Mouse (Mus musculus) kidney, postnatal 36 days (tissue): ENCODE results near the gene Gm4871.
"Not testable (repeated sequence)": the region's sequence is repeated elsewhere in the genome, so short reads cannot be mapped to it uniquely, and the experiment has no call there.

ENCODE experiments used
- DNase-seq, 2 experiments: peaks; one replicate each; pipeline ENCODE4 v3.0.0; 2021 to 2022; ENCODE audit warnings: mixed read lengths in 2 of 2

The Gm4871 gene

GRCm38 (mm10) chr5:145032391-145032790 is at the start of gene Gm4871:
TSS of gene Gm4871 (minus strand) at chr5:145032754.
- not testable (repeated sequence) for DNase-seq

GRCm38 (mm10) chr5:145081866-145082613 is 49.5 kb upstream of the Gm4871 start:
- no peak for DNase-seq

DNA sequence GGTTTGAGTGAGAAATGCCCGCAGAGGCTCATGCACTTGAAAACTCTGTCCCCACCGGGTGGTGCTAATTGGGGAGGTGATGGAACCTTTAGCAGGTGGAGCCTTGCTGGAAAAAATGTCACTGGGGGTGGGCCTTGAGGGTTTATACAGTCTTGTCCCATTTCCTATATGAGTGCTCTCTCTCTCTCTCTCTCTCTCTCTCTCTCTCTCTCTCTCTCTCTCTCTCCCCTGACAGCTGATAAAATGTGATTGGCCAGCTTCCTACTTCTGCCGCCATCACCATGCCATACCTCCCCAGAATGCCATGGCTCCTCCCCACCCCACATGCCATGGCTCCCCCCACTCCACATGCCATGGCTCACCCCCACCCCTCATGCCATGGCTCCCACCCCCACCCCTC is 42.5 kb upstream of the Gm4871 start:
- no peak for DNase-seq

GRCm38 (mm10) chr5:145071342-145071741 is 38.8 kb upstream of the Gm4871 start:
- peak in 1 of 2 experiments; percentile 23 for DNase-seq

DNA sequence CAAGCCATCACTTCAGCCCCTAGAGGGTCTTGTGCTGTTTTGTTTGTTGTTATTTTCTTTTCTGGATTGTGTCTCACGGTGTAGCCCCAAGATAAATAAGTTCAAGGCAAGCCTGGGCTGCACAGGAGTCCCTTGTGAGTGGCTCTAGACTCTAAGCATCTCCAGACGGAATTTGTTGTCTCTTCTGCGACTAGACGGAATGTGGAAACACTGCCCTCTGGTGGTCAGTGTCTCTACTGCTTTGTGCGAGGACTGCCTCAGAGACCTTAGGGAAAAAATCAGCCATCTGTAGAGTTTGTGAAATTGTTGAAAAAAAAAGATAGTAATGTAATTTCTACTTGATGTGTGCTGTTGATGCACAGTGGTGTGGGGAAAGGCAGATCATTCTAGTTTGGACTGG is 37.2 kb upstream of the Gm4871 start:
- DNase-seq: peak; percentile 47 to 88

DNA sequence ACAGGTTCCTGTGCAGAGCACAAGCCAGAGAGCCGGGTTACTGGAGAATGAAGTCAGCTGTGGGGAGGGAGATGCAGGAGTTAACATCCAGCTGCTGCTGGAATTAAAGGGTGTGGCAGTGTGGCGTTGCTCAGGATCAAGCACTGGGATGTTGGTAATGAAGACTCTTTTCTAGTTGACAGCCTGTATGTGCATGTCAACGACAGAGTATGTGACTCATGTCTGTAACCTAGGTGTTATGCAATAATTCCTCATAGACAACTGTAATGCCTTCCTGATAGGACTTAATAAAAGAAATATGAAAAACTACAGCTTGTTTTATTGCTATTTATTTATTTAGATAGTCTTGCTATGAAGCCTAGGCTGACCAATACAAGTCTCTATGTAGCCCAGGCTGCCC is 36.3 kb upstream of the Gm4871 start:
- no peak for DNase-seq

DNA sequence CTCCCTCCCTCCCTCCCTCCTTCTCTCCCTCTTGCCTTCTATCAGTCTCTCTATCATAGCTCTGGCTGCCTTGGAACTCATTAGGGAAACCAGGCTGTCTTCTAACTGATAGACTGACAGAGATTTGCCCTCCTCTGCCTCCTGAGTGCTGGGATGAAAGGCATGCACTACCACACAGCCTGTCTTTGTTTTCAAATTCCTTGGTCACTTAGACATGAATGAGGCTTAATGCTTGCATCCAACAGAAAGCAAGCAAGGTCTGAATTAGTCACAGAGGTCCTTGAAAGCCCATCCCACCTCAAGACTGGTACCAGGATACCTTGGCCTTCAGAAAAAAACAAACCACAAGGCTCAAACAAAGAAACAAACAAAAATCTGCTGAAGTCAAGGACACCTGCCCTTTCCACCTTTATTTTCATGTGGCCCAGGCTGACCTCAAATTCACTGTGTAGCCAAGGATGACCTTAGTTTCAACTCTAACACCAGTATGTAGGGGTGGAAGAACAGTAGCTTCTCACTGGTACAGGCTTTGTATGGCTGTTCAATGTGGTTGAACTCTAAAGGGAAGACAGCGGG is 32.3 kb upstream of the Gm4871 start:
- DNase-seq: no peak

- no peak for DNase-seq
These were observed 27.0 kb upstream of the Gm4871 start for GRCm38 (mm10) chr5:145059524-145059923.

DNA sequence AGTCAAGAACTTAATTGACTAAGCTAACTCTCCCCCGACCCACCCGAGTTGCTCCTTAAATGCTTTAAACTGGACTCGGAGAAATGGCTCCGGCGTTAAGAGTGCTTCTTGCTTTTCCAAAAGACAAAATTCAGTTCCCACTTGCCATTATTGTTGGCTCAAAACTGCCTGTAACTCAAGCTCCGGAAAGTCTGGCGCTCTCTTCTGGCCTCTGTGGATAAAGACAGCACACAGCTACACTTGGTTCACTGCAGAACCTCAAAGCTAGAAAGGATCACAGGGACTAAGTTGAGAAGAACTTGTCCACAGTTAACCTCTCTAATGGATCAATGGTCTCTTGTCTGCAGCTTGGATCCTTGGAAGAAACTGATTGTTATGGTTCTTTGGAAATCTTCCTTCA is 26.2 kb upstream of the Gm4871 start:
- DNase-seq: no peak

GRCm38 (mm10) chr5:145057907-145058306 is 25.4 kb upstream of the Gm4871 start:
- DNase-seq: no peak

DNA sequence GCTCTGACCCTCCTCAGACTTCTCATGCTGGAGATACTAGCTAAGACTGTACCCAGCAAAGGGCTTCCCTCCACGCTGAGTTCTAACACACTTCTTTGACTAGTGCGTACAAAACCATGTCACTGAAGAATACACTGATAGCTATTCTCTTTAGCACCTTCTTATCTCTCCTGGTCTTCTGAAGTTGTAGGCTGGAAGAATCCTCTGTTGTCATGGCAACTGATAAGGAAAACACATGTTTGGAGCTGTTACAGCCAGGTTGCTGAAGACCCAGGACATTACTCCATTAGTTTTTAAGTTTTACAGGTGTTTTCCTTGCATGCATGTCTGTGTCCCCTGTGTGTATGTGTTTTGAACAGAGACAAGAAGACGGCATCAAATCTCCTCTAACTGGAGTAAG is 21.6 kb upstream of the Gm4871 start:
- not testable (repeated sequence) for DNase-seq

DNA sequence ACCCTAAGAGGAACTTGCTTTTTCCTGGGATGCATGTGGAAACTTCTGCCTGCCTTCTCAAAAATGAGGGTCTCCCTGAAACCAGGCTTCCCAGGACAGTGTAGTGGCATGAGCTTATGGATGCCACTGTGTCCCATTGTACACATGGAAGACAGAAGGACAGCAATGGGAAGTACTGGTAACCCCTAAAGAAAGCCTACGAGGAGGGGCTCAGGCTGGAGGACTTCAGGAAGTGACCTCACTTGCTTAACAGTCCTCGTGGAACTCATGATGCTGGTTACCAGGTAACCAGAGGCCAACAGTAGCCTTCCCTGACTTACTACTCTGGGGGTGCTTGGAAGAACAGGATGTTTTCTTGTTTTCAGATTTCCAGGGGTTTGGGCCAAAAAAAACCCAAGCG is 10.1 kb upstream of the Gm4871 start, which contains the start of gene 1700018F24Rik:
Gene 1700018F24Rik (plus strand): TSS at position 301 of the 400 bp plus-strand sequence.
- not testable (repeated sequence) for DNase-seq

DNA sequence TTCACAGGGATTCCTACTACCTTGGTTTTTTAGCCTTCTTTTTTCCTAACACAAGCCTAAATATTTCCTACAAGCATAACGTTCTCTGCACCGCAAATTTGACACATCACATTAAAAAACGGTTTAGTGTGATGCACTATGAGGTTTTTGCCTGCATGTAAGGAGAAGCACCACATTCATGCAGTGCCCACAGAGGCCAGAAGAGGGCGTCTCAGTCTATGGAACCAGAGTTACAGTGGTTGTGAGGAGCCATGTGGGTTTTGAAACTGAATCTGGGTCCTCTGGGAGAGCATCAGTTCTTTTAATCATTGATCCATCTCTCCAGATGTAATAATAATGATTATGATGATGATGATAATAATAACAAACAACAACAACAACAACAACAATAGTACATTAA is 9.1 kb upstream of the Gm4871 start:
- peak in 1 of 2 experiments; percentile 35 for DNase-seq

DNA sequence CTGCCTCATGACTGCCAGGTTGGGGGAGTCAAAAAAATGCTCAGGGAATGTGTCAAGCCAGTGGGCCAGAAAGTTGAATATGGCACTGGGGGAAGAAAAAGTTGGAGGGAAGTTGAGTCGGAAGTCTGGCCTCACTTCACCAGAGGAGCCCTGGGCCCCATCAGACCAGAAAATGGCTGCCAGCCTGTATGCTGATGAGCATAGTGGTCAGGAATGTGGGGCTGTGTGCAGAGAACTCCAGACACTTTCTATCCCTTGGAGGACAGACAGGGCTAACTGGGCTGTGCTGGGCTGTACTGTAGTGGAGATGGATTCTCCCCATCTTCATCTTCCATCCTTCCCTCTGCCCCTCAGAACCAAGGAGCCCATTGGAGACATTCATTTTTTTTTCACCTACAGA is 2.1 kb downstream of the Gm4871 start:
- DNase-seq: not testable (repeated sequence)

GRCm38 (mm10) chr5:145020712-145021111 is 11.8 kb downstream of the Gm4871 start:
- DNase-seq: not testable (repeated sequence)

- DNase-seq: not testable (repeated sequence)
These were observed 12.3 kb downstream of the Gm4871 start for GRCm38 (mm10) chr5:145020254-145020653.

DNA sequence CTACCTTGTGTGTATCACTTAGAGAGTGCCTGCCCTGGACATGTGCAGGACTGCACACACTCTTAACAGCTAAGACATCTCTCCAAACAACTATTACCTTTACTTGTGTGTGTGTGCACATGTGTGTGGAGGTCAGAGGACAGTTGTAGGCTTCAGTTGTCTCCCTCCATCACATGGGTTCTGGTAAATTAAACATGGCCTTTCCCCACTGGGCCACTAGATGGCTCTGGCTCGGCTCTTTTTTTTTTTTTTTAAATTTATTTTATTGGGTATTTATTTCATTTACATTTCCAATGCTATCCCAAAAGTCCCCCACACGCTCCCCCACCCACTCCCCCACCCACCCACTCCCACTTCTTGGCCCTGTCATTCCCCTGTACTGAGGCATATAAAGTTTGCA is 15.8 kb downstream of the Gm4871 start:
- DNase-seq: peak in 1 of 2 experiments; percentile 22

DNA sequence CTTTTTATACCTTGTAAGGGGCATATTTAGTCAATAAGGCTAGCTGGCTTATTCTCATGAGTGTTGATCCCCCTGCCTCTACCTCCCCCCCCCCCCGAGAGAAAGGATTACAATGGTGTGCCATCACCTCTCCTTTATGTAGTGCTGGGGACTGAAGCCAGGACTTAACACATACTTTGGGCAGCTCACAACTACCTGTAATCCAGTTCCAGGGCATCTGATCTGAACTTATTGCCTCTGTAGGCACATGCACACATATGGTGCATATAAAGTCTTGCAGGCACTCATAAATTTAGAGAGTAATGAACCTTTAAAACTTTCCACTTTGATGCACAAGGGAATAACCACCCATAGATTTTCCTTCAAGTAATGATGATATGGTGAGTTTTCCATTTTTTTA is 18.3 kb downstream of the Gm4871 start:
- no peak for DNase-seq

DNA sequence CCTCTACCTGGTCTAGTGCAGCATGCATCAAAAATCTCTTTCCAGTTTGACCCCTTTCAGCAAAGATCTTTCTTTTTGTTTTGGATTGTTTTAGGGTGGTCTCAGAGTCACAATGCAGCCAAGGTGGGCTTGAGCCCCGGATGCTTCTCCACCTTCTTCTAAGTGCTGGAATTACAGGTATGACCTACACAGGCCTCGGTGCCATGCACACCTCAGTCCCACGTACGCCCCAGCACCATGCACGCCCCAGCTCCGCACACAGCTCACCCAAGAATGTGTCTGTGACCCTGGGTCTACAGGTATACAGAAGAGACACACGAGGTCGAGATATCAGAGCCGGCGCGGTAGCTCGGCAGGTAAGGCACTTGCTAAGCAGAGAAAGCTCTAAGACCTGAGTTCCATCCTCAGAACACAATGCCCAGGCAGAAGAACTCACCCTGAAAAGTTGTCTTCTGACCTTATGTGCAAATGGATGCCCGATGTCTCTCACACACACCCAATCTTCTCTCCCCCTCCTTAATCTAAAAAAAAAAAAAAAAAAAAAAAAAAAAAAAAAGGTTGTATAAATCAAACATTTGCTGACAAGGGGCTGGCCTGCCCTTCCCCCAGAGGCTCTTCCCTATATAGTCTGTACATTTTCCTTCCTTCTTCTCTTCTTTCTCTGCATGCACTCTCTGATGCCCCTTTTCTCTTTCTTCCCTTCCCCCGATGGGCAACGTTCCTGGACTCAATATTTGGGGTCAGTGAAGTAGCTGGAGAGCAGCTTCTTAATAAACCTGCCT is 23.5 kb downstream of the Gm4871 start:
- DNase-seq: no peak

- DNase-seq: no peak
These were observed 27.0 kb downstream of the Gm4871 start for GRCm38 (mm10) chr5:145005596-145005995.

GRCm38 (mm10) chr5:145004495-145004894 is 28.1 kb downstream of the Gm4871 start:
- DNase-seq: no peak

- no peak for DNase-seq
These were observed 29.2 kb downstream of the Gm4871 start for GRCm38 (mm10) chr5:145003362-145003761.

GRCm38 (mm10) chr5:144998491-144998890 is 34.1 kb downstream of the Gm4871 start:
- DNase-seq: peak in 1 of 2 experiments; percentile 38

DNA sequence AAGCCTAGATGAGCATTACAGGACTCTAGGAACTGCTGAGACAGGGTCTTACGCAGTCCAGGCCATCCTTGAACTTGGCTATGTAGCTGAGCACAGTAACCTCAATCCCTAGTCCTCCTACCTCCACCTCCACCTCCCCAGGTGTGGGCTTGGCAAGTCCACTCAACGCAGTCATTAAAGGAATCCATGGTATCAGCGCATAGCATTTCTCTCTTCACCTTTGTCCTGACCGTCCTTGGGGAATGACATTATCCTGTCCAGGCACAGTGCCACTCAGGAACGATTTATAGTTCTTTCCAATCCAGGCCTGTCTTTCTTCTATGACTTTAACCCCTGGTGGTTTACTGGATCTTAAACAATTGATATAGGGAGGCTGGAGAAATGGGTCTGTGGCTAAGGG is 42.1 kb downstream of the Gm4871 start:
- DNase-seq: no peak
